Mouse (Mus musculus) liver, postnatal 0 days (tissue): ENCODE data around the gene Lenep.

Experiments used
- CTCF ChIP-seq: sonication (generic); IDR thresholded peaks from 2 replicates; pipeline ENCODE4 v1.5.1; 2016; ENCODE audit warnings: antibody characterized with exemption, low read depth
- EP300 ChIP-seq: IDR thresholded peaks from 2 replicates; pipeline ENCODE4 v1.6.1; 2016; ENCODE audit warnings: antibody characterized with exemption, low read depth, mild to moderate bottlenecking

- no peak for TF ChIP-seq CTCF
- TF ChIP-seq EP300, result no peak
Observed at GRCm38 (mm10) chr3:89356029-89356428, 46.6 kb downstream of the Lenep start.
